Mouse (Mus musculus) spleen, adult 2 months (tissue): ENCODE results near the gene P2ry13. TPM values are rescaled to one million over a fixed set of nuclear protein-coding genes. Genes with fewer than 3 reads are reported as not detected.

ENCODE experiments used
- DNase-seq, 2 experiments: peaks; one replicate each; pipeline versions ENCODE4 v3.0.0 to v3.0.0-alpha.2; 2012 to 2021; ENCODE audit warnings: low spot score in 2 of 2, low read depth in 1 of 2
- H3K27ac ChIP-seq: fragments of 200-500 bp; 2 replicates; pipeline ENCODE4 v1.5.1; 2012; ENCODE audit warnings: low read length, inconsistent platforms; ENCODE audit not compliant: insufficient read depth
- H3K27me3 ChIP-seq: fragments of 200-500 bp; 2 replicates; pipeline ENCODE4 v1.6.1; 2012; ENCODE audit warnings: mild to moderate bottlenecking, moderate library complexity, low read length, inconsistent platforms; ENCODE audit not compliant: control insufficient read depth, insufficient read depth
- H3K36me3 ChIP-seq: fragments of 200-500 bp; 2 replicates; pipeline ENCODE4 v1.6.1; 2012; ENCODE audit warnings: mild to moderate bottlenecking, low read length, inconsistent platforms; ENCODE audit not compliant: control insufficient read depth, insufficient read depth
- H3K4me1 ChIP-seq: fragments of 200-500 bp; 2 replicates; pipeline ENCODE4 v1.6.1; 2011; ENCODE audit warnings: inconsistent platforms; ENCODE audit not compliant: control insufficient read depth, insufficient read depth, insufficient read length
- H3K4me3 ChIP-seq: fragments of 200-500 bp; 2 replicates; pipeline ENCODE4 v1.5.1; 2011; ENCODE audit warnings: mild to moderate bottlenecking, inconsistent platforms; ENCODE audit not compliant: insufficient read depth, insufficient read length; ENCODE audit errors: extremely low read depth
- CTCF ChIP-seq: fragments of 200-500 bp; IDR thresholded peaks from 2 replicates; pipeline ENCODE4 v1.5.1; 2011; ENCODE audit warnings: mild to moderate bottlenecking, inconsistent platforms; ENCODE audit not compliant: insufficient read depth, insufficient read length, insufficient replicate concordance; ENCODE audit errors: extremely low read depth
- POLR2A ChIP-seq: fragments of 200-500 bp; IDR thresholded peaks from 2 replicates; pipeline ENCODE4 v1.6.1; 2011; ENCODE audit warnings: low read depth, low read length, inconsistent platforms
- WGBS: fragments of 180-500 bp; shearing (Covaris S2); methylation state at CpG from one replicate; pipeline ENCODE4 v1.1.7; 2018; 5-methylcytosine and 5-hydroxymethylcytosine counted together
- polyA plus RNA-seq: library from polyadenylated mRNA; depleted of rRNA; stranded (reverse); fragments of >200 nt; gene quantifications from 2 replicates; pipeline ENCODE4 v1.2.3, GENCODE M21; 2012

The P2ry13 gene
- polyA plus RNA-seq, 1 experiment: 14.6 TPM

DNA sequence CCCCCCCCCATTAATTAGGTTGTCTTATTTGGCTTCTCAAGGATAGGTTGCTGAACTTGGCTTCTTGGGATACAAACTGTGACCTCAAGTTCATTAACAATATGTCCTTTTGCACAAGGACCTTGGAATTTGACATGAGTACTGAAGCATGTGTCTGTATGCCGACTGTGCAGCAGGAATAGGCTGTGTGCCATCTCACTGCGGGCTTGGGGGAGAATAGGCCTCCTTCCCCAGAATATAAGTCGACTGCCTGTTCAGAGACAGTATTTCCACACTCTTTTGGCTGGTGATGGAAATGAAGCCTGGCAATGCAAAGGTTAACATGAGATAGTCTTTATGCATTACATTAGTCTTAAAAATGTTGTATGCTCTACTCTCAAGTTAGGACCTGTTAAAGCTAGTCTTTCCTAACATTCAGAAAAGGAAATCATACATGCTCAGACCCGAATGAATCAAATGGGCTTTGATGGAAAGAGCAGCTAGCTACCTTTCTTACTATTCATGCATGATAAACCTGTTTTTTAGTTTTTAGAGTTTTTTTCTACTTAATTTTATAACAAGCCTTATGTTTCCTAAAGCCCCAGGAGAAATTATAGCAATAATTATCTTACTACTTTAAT lies 13.2 kb downstream of the P2ry13 start:
- Histone ChIP-seq H3K36me3 (no peaks in the 10 kb centered on the region), H3K27me3 (no peaks in the 10 kb centered on the region), H3K4me3 (no peak overlapping the region), H3K27ac (no peak overlapping the region), H3K4me1 (peaks cover 12% of the 10 kb centered on the region)
- DNase-seq: no peak
- TF ChIP-seq POLR2A (no peak), CTCF (no peak)
- 84% methylated on average over 4 of the region's 4 CpGs for WGBS

DNA sequence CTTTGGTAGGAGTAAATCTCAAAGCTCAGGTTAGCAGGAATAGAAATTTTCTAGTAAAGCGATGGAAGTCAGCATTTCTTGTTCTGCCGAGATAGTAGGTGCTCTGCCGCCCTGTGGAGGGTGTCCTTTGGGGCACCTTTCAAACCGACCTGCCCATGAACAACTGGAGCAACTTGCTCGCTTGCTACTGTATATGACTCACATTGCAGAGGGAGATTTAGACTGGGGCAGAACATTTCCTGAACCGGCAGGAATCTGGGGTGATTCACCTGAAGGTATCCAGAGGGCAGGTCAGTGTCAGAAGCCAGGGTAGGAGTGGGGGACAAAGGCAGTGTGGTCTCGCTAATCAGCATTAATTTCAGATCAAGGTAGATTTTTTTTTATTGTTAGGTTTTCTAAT lies 15.7 kb downstream of the P2ry13 start, which contains the start of gene Gpr87:
Gene Gpr87, minus strand, starts transcription at position 167 of the 400 bp plus-strand sequence.
- TF ChIP-seq POLR2A (no peak), CTCF (no peak)
- Histone ChIP-seq H3K27ac (no peak within 1 kb of the TSS), H3K27me3 (no peaks in the 10 kb centered on the region), H3K4me3 (no peak within 1 kb of the TSS), H3K36me3 (no peaks in the 10 kb centered on the region), H3K4me1 (no peaks in the 10 kb centered on the region)
- no peak for DNase-seq
- 90% methylated on average over 7 of the region's 7 CpGs for WGBS

DNA sequence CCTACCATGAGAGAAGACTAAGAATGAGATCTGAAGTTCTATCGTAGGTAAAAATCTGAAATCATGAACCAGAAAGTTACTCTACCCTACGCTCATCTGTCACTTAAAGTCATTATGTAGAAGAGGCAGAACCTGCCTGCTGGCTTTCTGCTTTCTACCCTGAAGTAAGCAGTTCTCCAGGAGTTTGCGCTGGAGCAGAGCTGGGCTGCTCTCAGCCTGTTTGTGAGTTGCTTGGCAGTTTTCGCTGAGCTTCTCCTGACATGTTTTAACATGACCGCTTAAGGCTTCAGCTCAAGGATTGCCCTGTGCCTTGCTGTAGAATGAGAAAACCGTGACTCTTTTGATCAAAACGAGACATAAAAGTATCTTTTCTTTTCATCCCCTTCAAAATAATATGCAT lies 16.6 kb downstream of the P2ry13 start:
- Histone ChIP-seq H3K4me1 (no peaks in the 10 kb centered on the region), H3K36me3 (no peaks in the 10 kb centered on the region), H3K27me3 (no peaks in the 10 kb centered on the region), H3K27ac (no peak overlapping the region), H3K4me3 (no peak overlapping the region)
- WGBS: 90% methylated on average over 7 of the region's 7 CpGs
- no peak for DNase-seq
- TF ChIP-seq CTCF: no peak
- no peak for TF ChIP-seq POLR2A

DNA sequence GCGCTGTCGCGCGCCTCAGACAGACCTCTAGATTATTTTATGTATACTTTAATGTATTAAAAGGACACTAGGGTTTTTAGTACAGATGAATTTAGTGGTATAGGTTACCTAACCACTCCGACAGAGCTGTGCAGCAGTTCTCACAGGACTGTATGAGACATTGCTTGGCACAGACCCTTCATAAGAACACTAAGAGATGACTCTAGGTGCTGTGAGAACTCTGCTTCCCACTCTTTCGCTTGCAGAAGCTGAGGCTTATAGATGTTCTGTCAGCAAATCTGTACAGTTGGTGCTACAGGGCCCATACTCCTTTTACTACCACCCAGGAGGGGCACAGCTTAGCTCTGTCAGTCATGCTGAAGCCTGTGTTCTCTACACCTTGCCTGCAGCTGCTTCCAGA lies 19.0 kb downstream of the P2ry13 start:
- no peak for DNase-seq
- WGBS: 96% methylated on average over 6 of the region's 6 CpGs
- no peak overlapping the region for H3K27ac ChIP-seq
- H3K36me3 ChIP-seq: no peaks in the 10 kb centered on the region
- no peak overlapping the region for H3K4me3 ChIP-seq
- no peak for TF ChIP-seq CTCF
- no peaks in the 10 kb centered on the region for H3K27me3 ChIP-seq
- no peaks in the 10 kb centered on the region for H3K4me1 ChIP-seq

DNA sequence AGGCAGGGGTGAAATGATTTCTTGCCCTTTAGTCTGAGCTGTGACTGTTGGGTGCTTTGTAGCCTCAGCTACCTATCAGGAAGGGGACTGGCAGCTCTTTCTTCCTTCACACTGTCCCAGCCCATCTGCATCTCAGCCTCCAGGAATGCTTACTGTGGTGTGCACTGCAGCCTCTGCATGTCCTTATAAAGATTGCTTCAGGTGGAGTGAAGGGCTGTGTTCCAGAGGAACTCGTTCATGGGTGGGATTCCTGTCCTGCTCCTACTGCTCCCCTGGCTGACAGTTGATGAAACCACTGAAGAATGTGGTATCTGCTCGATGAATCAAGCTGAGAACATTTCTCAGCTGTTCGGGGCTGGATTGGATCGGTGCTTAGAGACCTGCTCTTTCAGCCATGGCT lies 23.3 kb downstream of the P2ry13 start:
- DNase-seq: no peak
- WGBS: 89% methylated on average over 4 of the region's 4 CpGs
- Histone ChIP-seq H3K36me3 (no peaks in the 10 kb centered on the region), H3K27me3 (no peaks in the 10 kb centered on the region), H3K27ac (no peak overlapping the region), H3K4me3 (no peak overlapping the region), H3K4me1 (no peaks in the 10 kb centered on the region)
- TF ChIP-seq CTCF (no peak), POLR2A (no peak)

DNA sequence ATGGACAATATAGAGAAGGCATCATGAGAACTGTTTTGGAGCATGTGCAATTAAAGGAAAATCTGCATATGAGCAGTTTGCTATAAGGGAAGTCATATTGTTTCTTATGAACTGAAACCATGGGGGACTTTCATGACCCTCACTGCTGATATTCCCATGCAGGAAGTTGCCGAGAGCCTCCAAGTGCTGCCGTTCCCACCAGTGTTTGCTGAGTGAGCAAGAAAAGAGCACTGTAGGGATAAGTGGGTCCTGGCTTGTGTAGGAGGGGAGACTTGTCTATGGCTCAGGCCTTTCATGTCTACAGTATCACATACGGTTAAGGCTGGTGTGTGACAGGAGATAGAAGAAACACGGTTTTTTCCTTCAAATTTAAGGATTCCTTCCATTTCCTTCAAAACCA lies 25.0 kb downstream of the P2ry13 start:
- no peak for DNase-seq
- Histone ChIP-seq H3K27ac (no peak overlapping the region), H3K4me1 (no peaks in the 10 kb centered on the region), H3K36me3 (no peaks in the 10 kb centered on the region), H3K4me3 (no peak overlapping the region), H3K27me3 (no peaks in the 10 kb centered on the region)
- TF ChIP-seq POLR2A (no peak), CTCF (no peak)
- 81% methylated on average over 4 of the region's 4 CpGs for WGBS

DNA sequence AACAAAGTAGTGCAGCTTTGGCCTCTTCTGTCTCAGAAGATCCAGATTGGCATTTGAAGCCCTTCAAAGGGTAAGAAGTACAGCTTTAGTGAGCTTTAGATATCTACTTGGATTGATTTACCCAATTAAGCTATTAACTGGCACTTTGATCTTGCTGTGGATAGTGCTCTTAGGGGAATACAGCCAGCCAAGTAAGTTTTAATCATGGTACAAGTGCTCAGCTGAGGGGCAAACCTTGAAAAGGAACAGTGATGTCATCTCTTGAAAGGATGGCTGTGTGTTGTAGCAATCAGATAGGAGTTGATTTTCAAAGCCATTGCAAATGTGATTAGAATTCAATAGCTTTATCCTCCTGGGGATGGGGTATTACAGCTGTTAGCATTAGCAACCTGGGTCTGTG lies 28.6 kb downstream of the P2ry13 start:
- no peak for DNase-seq
- Histone ChIP-seq H3K27ac (no peak overlapping the region), H3K4me1 (no peaks in the 10 kb centered on the region), H3K27me3 (no peaks in the 10 kb centered on the region), H3K36me3 (no peaks in the 10 kb centered on the region), H3K4me3 (no peak overlapping the region)
- TF ChIP-seq POLR2A (no peak), CTCF (no peak)
